Mouse (Mus musculus) olfactory bulb, adult 2 months (tissue): ENCODE data around the gene Mapkap1.

Experiments
- CTCF ChIP-seq: fragments of 200-500 bp; IDR thresholded peaks from 2 replicates; pipeline ENCODE4 v1.5.1; 2012; ENCODE audit warnings: low read depth, mild to moderate bottlenecking, low read length, moderate library complexity; ENCODE audit not compliant: insufficient read depth
- POLR2A ChIP-seq: fragments of 200-500 bp; IDR thresholded peaks from 2 replicates; pipeline ENCODE4 v1.6.1; 2012; ENCODE audit warnings: mild to moderate bottlenecking, low read depth, low read length, moderate library complexity; ENCODE audit not compliant: insufficient read depth

DNA sequence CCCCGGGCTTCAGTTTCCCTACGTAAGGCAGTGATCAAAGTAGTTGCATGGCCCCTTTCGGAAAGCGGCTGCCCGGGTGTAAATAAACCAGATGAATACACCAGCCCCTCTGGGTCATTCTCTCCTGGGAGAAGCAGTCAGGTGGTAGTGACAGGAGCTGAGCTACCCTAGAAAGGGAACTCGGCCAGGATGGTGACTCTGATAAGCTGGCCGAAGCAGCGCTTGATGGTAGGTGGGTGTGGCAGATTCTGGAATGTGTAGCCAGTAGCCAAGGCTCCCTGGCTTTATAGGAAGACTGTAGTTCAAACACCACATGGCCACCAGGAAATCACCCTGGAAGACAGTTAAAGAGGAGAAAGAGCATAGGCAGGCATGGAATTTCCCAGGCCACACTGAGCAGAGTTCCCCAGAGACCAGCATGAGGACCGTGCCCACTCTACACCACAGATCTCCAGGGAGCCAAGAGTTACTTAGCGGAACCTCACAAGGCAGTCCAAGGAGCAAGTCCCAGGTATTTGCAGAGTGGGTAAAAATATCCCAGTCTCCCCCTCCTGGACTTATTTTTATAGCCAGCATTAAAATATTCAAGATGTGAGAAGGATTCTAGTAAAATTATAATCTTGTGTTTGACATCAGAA is 214.3 kb downstream of the Mapkap1 start:
- TF ChIP-seq POLR2A: no peak
- no peak for TF ChIP-seq CTCF
